Mouse (Mus musculus): ENCODE data around the gene Btg1.

The Btg1 gene

DNA sequence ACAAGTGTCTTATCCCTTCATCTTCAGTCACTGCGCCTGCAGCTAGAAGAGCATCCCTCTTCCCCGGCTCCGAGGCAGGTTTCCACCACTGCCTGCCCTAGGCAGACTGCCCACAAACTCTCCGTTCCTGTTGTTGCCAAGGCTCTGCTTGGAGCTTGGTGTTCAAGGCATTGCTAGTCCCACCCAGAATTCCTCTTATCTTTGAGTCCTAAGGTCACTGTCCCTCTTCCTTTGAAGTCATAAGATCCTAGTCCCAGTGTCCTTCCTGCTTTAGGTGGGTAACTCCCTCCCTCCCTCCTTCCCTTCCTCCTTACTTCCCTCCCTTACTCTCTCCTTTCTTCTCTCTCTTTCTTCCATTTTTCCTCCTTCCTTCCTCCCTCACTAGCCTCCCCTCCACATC lies 46.2 kb downstream of the Btg1 start:
- no peak for DNase-seq (ENCODE audit: low read depth, low spot score)

DNA sequence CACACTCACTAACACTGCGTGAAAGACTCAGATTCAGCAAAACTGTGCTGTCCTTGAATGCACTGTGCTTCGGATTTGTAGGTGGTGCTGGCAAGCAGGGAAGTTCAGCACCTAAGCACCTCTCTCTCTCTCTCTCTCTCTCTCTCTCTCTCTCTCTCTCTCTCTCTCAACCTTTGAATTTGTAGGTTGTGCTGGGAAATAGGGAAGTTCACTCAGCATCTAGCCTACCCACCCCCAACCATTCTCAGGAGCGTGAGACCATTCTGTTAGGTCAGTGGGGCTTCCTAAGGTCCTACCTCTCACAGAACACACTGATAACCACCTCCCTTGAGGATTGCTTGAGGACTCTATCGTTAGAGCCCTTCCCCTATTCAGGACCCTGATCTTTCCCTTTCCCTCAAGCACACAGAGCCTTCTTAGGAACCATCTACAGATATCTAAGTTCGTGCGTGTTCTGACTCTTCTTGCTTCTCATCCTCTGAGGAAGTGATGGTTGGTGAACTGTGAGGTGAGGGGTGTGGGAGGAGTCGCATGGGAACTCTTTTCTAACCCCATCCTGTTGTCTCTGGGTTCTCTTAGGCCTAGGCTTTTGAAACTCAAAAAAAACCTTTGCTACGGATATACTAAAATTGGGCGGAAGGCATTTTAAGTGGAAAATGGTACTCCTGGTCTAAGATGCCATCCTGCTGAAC lies 47.1 kb downstream of the Btg1 start:
- DNase-seq (ENCODE audit: low read depth, low spot score), result no peak

Measured in A20 (cell line).